Mouse (Mus musculus): ENCODE measurements around the gene Adap2.

DNA sequence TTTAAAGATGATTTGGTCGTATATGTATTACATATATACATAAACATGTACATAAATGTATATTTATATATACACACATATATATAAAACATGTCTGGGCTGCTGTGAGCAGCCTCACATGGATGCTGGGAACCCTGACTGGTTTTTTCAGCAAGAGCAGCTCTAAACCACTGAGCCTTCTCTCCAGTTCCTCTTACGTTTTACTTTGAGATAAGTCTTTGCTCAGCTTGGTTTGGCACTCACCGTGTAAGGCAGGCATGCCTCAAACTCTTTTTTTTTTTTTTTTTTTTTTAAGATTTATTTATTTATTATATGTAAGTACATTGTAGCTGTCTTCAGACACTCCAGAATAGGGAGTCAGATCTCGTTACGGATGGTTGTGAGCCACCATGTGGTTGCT is 3.3 kb upstream of the Adap2 start:
- TF ChIP-seq USF1 (IDR thresholded peaks at IDR 0.05; ENCODE audit: low read depth), result no peak
- TF ChIP-seq CTCF (IDR thresholded peaks at IDR 0.05; ENCODE audit: control insufficient read depth, insufficient read depth, insufficient read length), result no peak
- TF ChIP-seq MAX (IDR thresholded peaks at IDR 0.05), result no peak
- TF ChIP-seq CEBPB (IDR thresholded peaks at IDR 0.05; ENCODE audit: low read depth), result no peak

Measured in C2C12 (cell line).